Mouse (Mus musculus): ENCODE data around the gene Sobp.

DNA sequence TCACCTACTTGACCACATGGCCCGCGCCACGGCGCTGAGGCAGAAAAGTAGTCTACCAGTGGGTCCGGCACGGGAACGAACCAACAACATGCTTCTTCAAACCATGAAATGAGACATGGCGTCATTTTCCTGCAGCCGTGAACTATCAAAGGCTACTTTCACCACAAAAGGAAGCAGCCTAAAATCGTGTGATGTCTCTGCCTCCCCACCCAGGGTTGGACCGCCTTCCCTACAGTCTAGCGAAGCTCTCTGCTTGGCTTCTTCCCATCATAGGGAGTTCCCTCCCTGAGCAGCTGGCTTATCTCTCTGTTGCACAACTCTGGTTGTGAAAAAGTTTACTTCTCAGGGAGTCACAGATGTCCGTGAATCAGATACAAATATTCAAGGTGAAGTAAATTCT lies 211.7 kb downstream of the Sobp start:
- TF ChIP-seq CTCF (IDR thresholded peaks at IDR 0.05; ENCODE audit: low read depth) = no peak
- no peak for TF ChIP-seq EP300 (optimal IDR thresholded peaks at IDR 0.05)
